Mouse (Mus musculus) spleen, postnatal 4 days (tissue): Measurements from ENCODE around the gene Pstk.
"Not testable (repeated sequence)": the region's sequence is repeated elsewhere in the genome, so short reads cannot be mapped to it uniquely, and the experiment has no call there.

ENCODE experiments used
- DNase-seq, 2 experiments: peaks; one replicate each; pipeline ENCODE4 v3.0.0; 2022; ENCODE audit warnings: low spot score in 2 of 2

Pstk gene

DNA sequence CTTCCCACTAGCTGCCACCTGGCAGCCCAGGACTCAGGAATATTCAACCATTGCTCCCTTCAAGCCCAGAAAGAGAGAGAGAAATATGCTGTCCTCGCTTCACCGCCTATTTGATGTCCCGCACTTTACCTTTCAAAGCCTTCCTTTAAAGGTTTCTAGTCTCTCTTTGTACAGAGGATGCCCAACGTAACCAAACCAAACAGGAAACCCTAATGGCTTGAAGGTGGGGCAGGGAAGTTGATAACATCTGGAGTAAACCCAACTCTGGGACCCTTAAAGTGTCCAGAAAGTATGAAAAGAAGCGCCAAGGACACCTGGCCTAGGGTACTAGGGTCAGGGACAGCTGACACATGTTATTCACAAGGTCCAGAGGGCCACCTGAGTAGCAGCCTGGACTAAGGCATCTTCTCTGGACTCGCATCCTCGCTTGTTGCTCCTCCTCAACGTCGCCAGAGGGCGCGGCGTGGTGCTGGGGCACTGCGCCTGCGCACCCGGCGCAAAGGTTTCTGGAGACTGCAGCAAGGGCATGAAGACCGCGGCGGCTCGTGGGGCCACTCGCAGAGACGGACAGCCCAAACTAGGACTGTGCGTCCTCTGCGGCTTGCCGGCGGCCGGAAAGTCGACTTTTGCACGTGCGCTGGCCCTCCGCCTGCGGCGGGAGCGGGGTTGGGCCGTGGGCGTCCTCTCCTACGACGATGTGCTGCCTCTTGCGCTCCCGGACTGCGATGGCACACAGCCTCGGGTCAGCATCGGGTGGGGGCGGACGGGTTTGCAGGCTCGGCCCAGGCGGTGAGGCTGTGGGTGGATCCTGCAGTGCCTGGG, at the start of gene Pstk:
TSS of gene Pstk (plus strand) at position 494 of the 822 bp plus-strand sequence.
- peak; percentile 86 to 94 for DNase-seq

DNA sequence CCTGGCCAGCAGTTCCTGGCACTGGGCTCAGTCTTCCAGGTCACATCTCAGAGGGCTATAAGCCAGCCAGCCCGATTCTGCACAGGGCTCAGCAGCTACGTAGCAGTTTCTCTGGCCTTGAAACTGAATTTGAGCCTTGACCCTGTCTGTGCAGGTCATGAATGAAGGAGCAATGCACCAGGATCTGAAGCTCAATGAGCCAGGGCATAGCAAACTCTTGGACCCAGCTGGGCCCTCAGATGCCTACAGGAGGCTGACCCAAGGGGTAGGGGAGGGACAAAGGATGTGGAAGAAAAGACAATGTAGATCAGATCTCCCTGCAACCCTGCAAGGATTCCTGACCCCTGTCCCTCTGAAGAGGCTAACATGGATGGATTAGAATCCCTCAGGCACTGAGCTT, 48.7 kb upstream of the Pstk start, which contains the start of gene Cuzd1:
TSS of gene Cuzd1 (minus strand) at position 101 of the 400 bp plus-strand sequence.
- DNase-seq: no peak

DNA sequence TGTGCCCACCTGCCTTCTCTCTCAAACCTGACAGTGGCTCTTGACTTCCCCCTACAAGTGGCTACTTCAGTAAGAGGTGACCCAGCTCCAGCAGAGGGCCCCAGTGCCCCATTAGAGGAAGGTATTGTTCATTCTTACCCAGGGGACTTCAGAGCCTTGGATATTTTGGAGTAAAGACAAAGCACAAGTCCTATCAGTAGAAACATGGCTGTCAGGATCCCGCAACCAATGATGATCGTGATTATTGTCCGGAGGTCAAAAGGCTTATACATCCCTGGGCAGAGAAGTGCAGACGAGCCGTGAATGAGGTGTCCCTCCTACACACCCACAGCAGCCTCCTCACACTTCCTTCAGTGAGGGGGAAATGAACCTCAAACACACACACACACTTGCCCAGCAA, 43.9 kb upstream of the Pstk start:
- DNase-seq: no peak

DNA sequence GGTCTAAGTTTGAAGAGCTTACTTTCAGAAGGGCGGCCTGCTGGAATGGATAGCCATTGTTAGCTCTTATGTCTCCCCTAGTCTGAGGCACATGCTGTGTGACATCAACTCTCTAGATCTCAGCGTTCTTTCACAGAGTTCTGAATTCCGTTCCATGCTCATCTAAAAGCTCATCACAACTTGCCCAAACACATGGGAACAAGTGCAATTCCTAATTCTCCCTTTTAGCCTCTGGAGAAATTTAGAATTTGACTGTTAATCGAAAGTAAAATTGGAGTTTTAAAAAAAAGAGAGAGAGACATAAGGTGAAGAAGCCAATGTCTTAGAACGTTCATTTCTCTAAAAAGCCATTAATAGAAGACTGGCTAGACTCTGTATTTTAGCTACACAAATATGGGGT, 41.5 kb upstream of the Pstk start, which contains the start of gene Fam24b:
TSS of gene Fam24b (minus strand) at position 101 of the 400 bp plus-strand sequence.
- no peak for DNase-seq

DNA sequence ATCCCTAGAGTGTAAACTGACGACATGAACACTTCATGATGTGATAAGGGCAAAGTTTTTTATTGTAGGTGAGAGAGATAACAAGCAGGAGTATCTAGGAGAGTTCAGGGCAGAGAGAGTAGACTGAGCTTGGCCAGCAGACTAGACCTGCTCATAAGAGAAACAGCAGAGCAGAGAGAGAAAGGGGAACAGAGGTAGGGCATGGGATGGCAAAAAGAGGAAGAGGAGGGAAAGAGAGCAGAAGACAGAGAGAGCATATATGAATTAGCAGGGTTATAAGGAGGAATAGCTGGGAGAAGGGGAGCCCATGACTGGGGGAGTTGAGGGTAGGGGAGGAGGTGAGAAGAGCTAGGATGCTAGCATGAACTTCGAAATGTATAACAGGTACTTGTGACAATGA, 39.3 kb upstream of the Pstk start:
- DNase-seq: no peak

DNA sequence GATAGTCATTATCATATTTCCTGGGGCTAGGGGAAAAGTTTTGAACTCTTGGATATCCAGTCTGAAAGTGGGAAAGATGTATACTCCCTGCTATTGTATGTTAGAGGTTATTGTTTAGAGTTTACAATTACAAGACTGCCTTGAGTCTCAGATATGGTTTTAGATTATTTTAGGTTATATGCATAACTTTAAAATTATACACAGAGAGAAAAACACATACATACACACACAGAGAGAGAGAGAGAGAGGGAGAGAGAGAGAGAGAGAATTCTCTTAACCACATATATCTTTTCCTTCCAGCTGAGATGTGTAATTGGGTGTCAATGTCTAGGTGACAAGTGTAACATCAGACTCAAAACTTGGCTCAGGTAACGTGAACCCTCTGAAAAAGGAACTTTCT, 37.4 kb upstream of the Pstk start, which contains the start of gene Fam24a:
TSS of gene Fam24a (plus strand) at position 301 of the 400 bp plus-strand sequence.
- DNase-seq: no peak

DNA sequence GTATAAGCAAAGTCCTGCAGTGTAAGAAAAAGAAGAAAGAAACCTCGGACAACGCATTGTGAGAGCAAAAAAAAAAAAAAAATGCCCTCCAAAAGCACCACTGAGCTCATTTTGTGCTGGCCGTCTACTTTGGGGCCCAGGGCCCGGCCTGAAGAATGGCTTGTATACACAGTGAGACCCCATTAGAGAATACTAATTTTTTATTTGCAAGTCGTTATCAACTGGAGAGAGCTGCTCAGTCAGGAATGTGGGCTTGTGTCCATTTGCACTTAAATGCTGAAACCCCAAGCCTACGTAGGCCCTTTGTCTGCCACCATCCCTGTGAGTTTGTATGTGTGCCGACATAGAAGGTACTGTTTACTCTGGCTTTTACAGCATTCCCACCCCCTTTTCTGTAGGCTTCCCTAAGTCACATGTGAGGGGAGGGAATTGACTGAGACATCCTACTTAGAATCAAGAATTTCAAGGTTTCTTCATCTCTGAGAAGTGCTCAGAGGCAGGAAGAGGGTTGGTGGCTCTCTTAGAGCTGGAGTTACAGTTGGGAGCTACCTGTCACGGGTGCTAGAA, 33.4 kb upstream of the Pstk start:
- DNase-seq: no peak

DNA sequence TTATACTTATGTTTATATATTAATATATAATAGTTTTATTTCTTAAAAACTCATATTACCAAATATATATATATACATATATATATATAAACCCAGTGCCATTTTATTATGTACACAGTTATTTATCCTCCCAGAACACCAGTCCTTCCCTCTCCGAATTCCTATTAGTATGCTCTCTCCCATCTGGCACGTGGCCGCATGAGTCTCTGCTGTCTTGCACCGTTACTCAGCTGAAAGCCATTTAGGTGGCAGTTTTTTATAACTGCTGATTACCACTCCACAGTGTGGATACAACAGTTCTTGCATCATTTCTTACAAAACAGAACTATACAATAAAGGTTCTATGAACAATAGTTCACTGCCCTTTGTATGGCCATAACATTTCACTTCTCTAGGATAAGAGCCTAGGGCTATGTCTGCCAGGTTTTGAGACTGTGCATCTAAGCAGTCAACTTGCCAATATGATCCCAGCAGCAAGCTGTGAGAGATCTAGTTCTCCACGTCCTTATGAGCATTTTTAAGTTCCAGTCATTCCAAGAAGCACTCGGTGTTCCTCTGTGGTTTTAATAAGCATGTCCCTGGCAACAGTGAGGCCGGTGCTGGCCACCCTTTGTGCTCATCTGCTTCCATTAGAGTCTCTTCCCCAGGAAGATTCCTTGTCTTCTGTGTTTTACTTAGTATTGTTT, 24.9 kb upstream of the Pstk start:
- no peak for DNase-seq

DNA sequence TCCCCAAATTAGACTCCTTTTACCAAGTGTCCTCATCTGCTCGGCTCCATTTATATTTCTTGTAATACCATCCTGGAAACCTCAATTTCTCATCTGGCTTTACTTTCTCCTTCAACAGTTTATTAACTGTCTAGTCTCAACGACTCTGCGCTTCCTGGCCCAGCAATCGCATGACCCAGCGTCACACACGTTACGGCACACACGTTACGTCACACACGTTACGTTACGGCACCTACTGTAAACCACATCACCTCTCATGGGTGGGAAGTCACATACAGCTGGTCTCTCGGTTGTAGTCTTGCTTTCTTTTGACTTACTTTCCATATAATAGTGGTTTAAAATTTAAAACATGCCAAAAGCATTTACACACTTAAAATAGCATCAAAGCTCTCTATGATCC, 14.8 kb upstream of the Pstk start:
- no peak for DNase-seq

DNA sequence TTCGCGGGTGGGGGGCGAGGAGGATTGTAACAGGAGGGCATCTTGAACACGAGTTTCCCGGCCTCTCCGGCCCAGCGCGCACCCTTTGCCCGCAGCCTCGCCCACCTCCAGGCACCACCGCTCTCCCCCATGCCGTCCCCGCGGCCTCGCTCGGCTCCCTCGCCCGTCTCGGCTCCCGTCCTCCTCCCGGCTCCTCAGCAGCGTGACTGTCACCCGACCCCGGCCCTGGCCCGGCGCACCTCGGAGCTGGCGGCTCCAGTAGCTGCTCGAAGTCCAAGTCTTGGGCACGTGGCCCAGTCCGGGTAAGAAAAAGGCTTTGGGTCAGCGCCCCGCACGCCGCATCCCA, 8.7 kb upstream of the Pstk start:
- DNase-seq: peak in 1 of 2 experiments; percentile 86

DNA sequence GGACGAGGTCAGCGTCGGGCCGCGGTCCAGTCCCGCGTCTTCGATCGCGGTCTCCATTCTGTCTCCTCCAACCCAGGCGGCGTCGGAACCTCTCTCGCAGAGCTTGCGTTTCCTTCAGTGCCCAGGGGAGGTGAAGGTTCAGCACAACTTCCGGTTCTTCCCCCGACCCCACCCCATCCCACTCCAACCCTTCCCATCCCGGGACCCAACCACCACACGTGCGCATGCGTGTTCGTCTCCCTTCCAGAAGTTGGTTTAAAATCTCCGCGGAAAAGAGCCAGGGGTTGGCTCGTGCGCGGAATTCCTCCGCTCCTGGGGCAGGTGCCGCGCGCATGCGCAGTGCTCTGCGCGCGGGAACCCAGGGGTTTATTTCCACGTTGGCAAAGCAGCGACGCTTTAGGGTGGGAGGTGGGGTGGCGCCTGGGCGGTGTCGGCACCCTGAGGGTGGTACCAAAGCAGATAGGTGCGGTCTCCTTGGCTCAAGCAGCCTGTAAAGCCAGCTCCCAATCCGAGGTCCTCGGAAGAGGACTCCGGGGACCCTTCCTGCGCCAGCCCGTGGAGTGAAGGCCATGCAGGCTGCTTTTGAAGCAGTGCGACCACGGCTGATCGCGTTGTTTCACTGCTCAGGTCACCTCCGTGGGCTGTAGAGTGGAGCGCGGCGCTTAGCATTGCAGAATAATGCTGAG, 8.2 kb upstream of the Pstk start, which contains the start of gene 2310057M21Rik:
TSS of gene 2310057M21Rik (minus strand) at position 145 of the 686 bp plus-strand sequence.
- peak; percentile 85 to 91 for DNase-seq

DNA sequence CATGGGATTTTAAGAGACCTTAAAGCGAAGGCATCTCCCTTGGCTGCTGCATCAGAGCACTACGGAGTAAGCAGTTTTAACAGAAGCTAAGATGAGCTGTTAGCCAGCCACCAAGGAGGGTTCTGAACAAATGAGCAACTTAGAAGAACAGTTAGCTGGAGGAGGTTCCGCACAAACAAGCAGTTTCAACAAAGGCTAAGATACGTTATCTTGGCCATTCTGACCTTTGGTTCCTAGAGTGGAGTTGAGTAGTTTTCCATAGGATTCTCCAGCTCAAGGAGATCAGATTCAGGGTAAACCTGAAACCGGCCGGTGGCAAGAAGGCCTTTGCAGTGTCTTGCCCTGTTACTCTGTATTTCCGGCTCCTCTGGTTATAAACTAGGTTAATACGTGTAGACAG, 6.8 kb upstream of the Pstk start:
- DNase-seq: no peak

DNA sequence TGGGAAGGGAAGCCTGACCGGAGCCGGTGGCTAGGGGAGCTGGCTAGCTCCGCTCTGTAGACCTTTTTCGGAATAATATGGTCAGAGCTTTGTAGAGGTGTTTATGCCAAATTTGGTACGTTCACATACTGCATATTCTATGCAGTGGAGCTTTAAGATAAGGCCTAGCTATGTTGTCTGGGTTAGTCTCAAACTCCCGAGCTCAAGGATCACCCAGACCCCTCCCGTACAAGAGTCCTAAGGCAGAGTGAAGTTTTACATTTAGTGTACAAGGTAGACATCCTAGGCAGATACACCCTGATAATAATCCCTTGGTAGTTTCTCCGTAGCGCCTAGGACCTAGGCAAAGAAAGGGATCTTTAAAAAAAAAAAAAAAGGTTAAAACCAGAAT, 524 bp downstream of the Pstk start:
- DNase-seq: no peak

DNA sequence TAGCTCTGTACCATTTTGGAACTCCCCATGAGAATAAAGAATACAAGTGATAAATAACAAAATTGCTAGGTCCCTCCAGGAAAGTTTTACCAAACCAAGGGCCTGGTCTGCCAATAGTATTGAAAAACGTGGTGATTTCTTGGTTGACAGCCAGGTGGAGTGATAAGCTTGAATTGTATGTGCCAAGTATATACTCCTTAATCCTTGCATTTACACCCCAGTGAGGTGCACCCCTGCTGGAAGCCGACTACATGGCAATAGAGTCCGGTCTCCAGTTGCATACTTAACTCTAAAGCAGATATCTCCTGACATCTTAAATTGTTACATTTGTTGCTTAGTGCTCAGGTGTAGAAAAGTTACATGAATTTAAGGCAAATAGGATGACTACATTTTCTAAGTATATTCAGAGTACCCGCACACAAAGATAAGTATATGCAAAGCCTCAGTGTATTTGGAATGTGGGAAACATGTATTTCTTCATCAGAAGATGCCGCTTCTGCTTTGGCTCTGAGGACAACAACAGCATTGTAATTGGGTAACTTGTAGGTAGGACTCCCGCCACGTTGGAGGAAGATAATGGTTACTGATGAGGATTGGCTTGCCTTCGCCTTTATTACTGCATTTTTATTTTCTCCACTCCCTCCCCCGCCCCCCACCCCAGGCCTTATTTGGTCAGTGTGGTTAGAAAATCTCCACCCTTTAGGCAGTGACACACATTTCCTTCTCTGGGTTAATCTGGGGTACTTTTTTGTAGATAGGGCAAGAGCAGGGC, 1.1 kb downstream of the Pstk start:
- DNase-seq: no peak

DNA sequence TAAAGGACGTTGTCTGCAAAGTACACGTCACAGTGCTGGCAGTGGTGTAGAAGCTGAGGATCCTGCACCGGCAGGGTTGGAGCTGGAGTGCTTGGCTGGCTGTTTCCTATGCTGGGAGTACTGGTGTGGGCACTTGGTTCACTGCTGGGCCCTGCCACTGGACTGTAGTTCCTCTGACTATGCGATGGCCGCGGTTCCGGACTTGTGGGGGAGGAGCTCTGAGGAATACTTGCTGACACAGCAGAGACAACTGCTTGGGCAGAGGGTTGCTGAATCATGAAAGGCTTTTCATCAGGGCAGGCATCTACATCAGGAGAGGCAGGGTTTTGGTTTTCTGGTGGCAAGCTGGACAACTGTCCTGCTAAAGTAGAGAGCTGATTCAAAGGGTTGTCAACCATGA, 20.8 kb downstream of the Pstk start:
- not testable (repeated sequence) for DNase-seq

DNA sequence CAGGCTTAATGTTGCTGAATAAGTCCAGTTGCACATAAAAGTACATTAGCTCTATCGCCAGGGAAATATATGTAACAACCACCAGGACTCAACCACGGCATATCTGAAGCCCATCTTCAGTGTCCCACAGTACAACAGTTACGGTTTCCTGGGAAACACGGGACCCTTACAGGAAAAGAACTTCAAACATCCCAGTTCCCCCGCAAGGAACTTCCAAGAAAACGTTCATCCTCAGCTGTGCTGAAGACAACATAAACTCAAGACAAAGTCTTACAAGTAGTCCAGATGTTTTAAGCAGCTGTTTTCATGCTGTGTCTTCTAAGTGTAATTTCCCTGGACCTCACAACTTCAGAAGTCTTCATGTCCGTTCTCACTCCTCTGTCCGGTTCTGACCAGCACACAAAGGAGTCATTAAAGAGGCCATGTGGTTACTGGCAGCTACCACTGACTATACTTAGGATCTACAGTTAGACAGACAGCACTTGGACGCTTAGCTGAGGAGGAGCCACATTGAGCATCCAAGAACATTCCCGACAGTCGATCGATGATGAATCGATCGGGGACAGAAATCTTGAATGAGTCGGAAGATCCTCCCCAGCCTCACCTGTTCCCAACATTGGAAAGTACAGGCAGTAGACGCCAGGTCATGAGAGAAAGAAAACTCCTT, 38.5 kb downstream of the Pstk start:
- DNase-seq: no peak

DNA sequence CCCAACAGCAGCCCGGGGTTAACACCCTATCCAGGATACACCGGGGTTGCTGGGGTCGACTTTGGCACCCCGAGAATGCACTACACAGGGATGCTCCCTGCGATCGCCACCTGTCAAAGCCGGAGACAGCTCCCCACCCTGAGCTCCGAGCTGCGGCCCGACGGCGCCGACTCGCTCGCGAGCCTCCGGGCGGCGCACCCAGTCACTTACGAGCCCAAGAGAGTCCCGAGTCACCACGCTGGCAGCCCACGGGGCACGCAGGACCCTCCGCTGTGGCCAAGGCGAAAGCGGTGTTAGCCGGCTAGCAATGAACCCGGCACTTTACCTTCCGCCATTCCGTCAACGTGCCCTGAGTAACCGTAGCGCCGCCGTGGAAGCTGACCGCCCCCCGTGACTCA, 39.0 kb downstream of the Pstk start:
- no peak for DNase-seq

DNA sequence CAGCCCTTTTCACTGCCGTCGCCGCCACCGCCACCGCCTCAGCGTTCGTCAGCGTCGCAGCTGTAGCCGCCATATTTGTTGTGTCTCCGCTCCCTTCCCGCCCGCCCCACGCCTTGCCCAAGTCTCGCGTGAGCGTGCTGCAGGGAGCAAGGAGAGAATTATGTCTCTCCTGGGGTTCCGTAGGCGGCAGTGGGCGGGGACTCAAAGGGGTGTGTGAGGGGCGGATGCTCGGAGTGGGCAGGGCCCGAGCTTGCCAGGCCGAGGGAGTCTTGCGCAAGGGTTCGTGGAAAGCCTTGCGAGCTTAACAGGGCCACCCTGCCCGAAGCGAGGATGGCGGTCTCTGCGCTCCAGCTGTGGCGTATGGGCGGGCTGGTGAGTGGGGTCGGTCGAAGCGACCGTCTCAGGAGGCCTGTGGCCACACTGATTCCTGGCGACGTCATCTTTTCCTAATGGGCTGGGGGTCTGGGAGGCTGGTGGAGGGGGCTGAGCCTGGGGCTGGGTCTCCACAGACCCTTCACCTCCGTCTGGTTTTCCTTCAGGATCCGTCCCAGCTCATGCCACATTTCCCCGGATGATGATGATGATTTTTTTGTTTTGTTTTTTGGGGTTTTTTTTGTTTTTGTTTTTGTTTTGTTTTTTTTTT, 39.6 kb downstream of the Pstk start, which contains the start of the genes Ikzf5 and Acadsb:
TSS of gene Ikzf5 (minus strand) at position 106 of the 643 bp plus-strand sequence.
TSS of gene Acadsb (plus strand) at position 186 of the 643 bp plus-strand sequence.
- DNase-seq: peak; percentile 99 to 100

DNA sequence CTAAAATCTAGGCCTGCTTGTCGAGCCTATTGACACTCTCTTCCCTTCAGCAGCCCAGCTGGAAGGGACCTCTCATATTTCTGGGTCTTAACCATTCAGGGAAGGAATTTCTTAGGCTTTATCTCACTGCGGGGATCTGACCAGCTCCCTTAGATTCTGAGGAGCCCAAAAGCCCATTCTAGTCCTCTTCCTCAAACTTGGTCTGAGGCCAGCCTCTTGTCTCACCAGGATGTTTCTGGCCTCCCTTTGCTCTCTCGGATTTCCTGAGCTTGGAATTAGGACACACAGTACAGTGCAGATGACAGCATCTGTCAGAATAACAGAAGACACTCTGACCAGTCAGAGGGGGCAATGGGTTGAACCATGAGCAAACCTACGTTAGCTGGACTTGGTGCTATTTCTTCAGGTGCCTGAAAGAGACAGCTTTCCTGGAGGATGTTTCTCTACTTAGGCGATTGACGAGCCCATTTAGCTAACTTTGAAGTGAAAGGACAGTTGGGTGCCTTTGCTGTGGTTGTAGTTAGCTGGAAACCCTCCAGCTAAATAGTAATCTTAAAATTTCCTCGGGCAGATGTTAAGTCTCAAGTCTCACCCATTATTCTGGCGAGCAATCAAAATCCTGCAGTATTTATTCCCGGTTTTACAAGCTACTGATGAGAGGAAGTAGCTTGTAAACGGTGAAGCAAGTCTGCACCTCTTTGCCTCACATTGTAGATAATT, 40.4 kb downstream of the Pstk start:
- no peak for DNase-seq
